Comparison of ENCODE assay signal across 8 mouse cellular contexts in genomic region chr1:168708161-168708865, GRCm38 (mm10).
A peak's percentile ranks its signal among the peaks of the same experiment; 100 is the strongest.
DNase-seq lines count a peak whose midpoint lies in the region; ATAC-seq and TF ChIP-seq lines count a peak whose summit lies in the region.

No protein-coding gene starts in this region.

- H3K4me2 ChIP-seq in heart, embryonic 15.5 days, result peak overlapping the region; percentile 52
- peak overlapping the region; percentile 46 for H3K4me2 ChIP-seq in neural tube, embryonic 12.5 days (replicated peaks)

- no peaks in the 10 kb centered on the region for H3K27me3 ChIP-seq in heart, embryonic 15.5 days
- H3K27me3 ChIP-seq in neural tube, embryonic 12.5 days (replicated peaks), result no peaks in the 10 kb centered on the region

- H3K9ac ChIP-seq in heart, embryonic 15.5 days, result 0 out of 2 replicates have a peak overlapping the region, but pooled peaks have one; percentile 14
- H3K9ac ChIP-seq in neural tube, embryonic 12.5 days, result no peak overlapping the region

- DNase-seq in cerebellum, adult 9-11 months, result peak; percentile 4
- DNase-seq in cerebellum, postnatal 4 days (ENCODE audit: low spot score in 2 of 2), result no peak
- peak; percentile 55 for DNase-seq in brain, embryonic 14.5 days (ENCODE audit: low read depth)
- peak; percentile 35 to 74 for DNase-seq in kidney, postnatal 36 days
- DNase-seq in lung, postnatal 25 days (ENCODE audit: low spot score), result no peak
- no peak for DNase-seq in spleen, postnatal 10 days (ENCODE audit: low spot score in 2 of 2)

- peaks cover 10% of the 10 kb centered on the region for H3K4me1 ChIP-seq in heart, embryonic 15.5 days (replicated peaks)
- H3K4me1 ChIP-seq in neural tube, embryonic 12.5 days, result peaks cover 18% of the 10 kb centered on the region

- peak overlapping the region; percentile 18 for H3K4me3 ChIP-seq in heart, embryonic 15.5 days
- no peak overlapping the region for H3K4me3 ChIP-seq in neural tube, embryonic 12.5 days

- peak; percentile 82; the same call in 1 of the 2 replicates for ATAC-seq in heart, embryonic 15.5 days (replicated peaks; ENCODE audit: insufficient number of reproducible peaks, insufficient read depth, low FRiP score, low read depth)
- ATAC-seq in neural tube, embryonic 12.5 days (ENCODE audit: low FRiP score, low read depth), result no peak

- no peaks in the 10 kb centered on the region for H3K9me3 ChIP-seq in heart, embryonic 15.5 days (replicated peaks)
- H3K9me3 ChIP-seq in neural tube, embryonic 12.5 days, result no peaks in the 10 kb centered on the region

- 19% methylated on average over 11 of the region's 11 CpGs for WGBS in heart, embryonic 15.5 days
- 15% methylated on average over 11 of the region's 11 CpGs for WGBS in neural tube, embryonic 12.5 days

- H3K36me3 ChIP-seq in heart, embryonic 15.5 days, result no peaks in the 10 kb centered on the region
- H3K36me3 ChIP-seq in neural tube, embryonic 12.5 days, result no peaks in the 10 kb centered on the region

- peak overlapping the region; percentile 93 for H3K27ac ChIP-seq in heart, embryonic 15.5 days
- no peak overlapping the region for H3K27ac ChIP-seq in neural tube, embryonic 12.5 days

- TF ChIP-seq CTCF in brain, embryonic 14.5 days (IDR thresholded peaks at IDR 0.05; ENCODE audit: borderline replicate concordance, extremely low read depth, insufficient read depth, insufficient read length), result no peak

- no peak for TF ChIP-seq POLR2A in brain, embryonic 14.5 days (IDR thresholded peaks at IDR 0.05; ENCODE audit: borderline replicate concordance, extremely low read depth, insufficient read depth, insufficient read length, poor library complexity, severe bottlenecking)

Comparison
In these comparisons a context has a peak if more than half of its experiments do, and no peak if none do; other contexts are left out.
1. DNase-seq: peak in cerebellum, adult 9-11 months (single experiment), brain, embryonic 14.5 days (single experiment) and kidney, postnatal 36 days (2 of 2); none in cerebellum, postnatal 4 days (0 of 2), lung, postnatal 25 days (single experiment) and spleen, postnatal 10 days (0 of 2).